Mouse (Mus musculus) liver, embryonic 15.5 days (tissue): Measurements from ENCODE around the gene Harbi1. TPM values are rescaled to one million over a fixed set of nuclear protein-coding genes. Genes with fewer than 3 reads are reported as not detected.

ENCODE experiments used
- ATAC-seq: fragments of 200-750 bp; cut with Nextera tagmentation; 2 replicates; pipeline ENCODE4 v1.8.0; 2017; ENCODE audit warnings: moderate number of reproducible peaks, mild to moderate bottlenecking, moderate library complexity; ENCODE audit not compliant: insufficient read depth
- H3K27ac ChIP-seq: fragments of 300-500 bp; sonication (generic); replicated peaks from 2 replicates; pipeline ENCODE4 v1.5.1; 2015; ENCODE audit warnings: mild to moderate bottlenecking, inconsistent platforms
- H3K27me3 ChIP-seq: fragments of 300-500 bp; sonication (generic); 2 replicates; pipeline ENCODE4 v1.6.1; 2015; ENCODE audit warnings: mild to moderate bottlenecking, inconsistent platforms
- H3K36me3 ChIP-seq: fragments of 300-500 bp; sonication (generic); replicated peaks from 2 replicates; pipeline ENCODE4 v1.6.1; 2015; ENCODE audit warnings: moderate library complexity, mild to moderate bottlenecking, inconsistent platforms
- H3K4me1 ChIP-seq: fragments of 300-500 bp; sonication (generic); replicated peaks from 2 replicates; pipeline ENCODE4 v1.6.1; 2015; ENCODE audit warnings: inconsistent platforms
- H3K4me2 ChIP-seq: fragments of 300-500 bp; sonication (generic); 2 replicates; pipeline ENCODE4 v1.6.1; 2015; ENCODE audit warnings: moderate library complexity, mild to moderate bottlenecking, inconsistent platforms
- H3K4me3 ChIP-seq: fragments of 300-500 bp; sonication (generic); replicated peaks from 2 replicates; pipeline ENCODE4 v1.5.1; 2015; ENCODE audit warnings: mild to moderate bottlenecking, inconsistent platforms
- H3K9ac ChIP-seq: fragments of 300-500 bp; sonication (generic); 2 replicates; pipeline ENCODE4 v1.6.1; 2015; ENCODE audit warnings: moderate library complexity, mild to moderate bottlenecking, inconsistent platforms
- H3K9me3 ChIP-seq: fragments of 300-500 bp; sonication (generic); replicated peaks from 2 replicates; pipeline ENCODE4 v1.6.1; 2016; ENCODE audit warnings: inconsistent platforms
- whole genome bisulfite sequencing: fragments of 180-500 bp; shearing (Covaris S2); methylation state at CpG from one replicate; pipeline ENCODE4 v1.1.7; 2015; ENCODE audit warnings: mixed read lengths; ENCODE audit not compliant: insufficient replicate concordance; 5-methylcytosine and 5-hydroxymethylcytosine counted together
- polyA plus RNA-seq: library from polyadenylated mRNA; unstranded; fragments of >200 nt; fragmentation: Nextera tagmentation; extraction: Ambion mirVana; gene quantifications from 2 replicates; pipeline ENCODE4 v1.2.1, GENCODE M21; 2015

Gene Harbi1
- polyA plus RNA-seq, result 6.7 and 8.3 TPM in 2 replicates

DNA sequence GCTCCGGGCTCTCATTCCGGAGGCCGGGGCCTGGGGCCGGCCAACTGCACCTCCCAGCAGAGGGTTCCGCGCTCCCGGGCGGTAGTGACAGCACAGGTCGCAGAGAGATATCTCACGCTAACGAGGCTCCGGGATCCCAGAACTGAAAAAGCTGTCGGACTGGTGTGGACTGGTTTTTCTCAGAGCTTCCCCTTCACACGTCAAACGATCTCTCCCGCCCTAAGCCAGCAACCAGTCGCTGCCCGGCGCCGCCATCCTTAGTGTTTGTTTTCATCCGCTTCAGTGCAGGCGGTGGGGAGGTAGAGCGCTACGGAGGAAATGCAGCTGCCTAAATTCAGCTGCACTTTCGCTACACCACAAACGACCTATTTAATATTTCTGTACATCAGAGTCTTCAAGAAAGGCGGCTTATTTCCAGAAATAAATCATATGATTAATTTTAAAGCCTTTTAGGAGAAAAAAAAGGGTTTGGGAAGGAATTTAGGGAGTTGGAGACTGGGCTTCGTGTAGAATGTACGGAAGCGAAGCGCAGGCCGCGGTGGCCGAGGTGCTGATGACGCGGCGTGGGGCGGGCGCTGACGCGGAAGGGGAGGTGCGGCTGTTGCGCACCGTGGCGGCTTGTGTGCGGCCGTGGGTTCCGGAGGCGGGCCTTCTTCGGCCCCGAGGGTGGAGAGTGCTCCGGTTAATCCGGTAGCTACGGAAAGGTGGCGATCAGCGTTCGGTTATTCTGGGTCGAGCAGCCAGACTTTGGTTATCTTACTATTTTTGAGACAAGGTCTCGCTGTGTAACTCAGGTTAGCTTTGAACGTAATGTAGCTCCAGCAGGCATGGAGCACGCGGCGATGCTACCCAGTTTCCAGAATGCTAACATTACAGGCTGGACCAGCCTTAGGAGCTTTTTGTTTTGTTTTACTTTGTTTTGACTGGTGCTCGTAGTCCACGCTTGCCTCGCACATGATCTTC lies at the start of gene Harbi1, which contains the start of gene Atg13:
Gene Harbi1 (plus strand): TSS at position 581 of the 963 bp plus-strand sequence.
Gene Atg13 (minus strand): TSS at position 305 of the 963 bp plus-strand sequence.
- Histone ChIP-seq H3K36me3 (no peaks in the 10 kb centered on the region), H3K27ac (peak within 1 kb of the TSS; percentile 89), H3K9ac (peak within 1 kb of the TSS; percentile 78), H3K27me3 (no peaks in the 10 kb centered on the region), H3K9me3 (no peaks in the 10 kb centered on the region), H3K4me1 (peaks cover 29% of the 10 kb centered on the region), H3K4me2 (peak within 1 kb of the TSS; percentile 79), H3K4me3 (peak within 1 kb of the TSS; percentile 94)
- WGBS, result under 1% methylated on average over 66 of the region's 66 CpGs
- peak; percentile 99 for ATAC-seq

DNA sequence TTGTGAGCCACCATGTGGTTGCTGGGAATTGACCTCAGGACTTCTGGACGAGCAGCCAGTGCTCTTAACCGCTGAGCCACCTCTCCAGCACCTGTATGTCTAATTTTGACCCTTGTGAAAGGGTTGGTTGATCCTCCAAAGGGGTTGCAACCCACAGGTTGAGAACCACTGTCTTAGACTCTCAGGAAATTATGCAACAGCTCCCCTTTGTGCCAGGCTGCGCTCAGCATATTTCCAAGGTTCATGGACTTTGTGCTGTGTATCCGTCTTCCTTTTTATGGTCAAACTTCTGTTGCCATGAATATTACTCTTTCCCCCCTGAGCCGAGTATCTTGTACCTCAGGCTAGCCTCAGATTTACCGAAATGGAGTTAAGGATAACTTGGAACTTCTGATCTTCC lies 49.7 kb upstream of the Harbi1 start:
- Histone ChIP-seq H3K4me2 (no peak overlapping the region), H3K9me3 (no peaks in the 10 kb centered on the region), H3K4me3 (no peak overlapping the region), H3K27me3 (no peaks in the 10 kb centered on the region), H3K36me3 (peaks cover 84% of the 10 kb centered on the region), H3K9ac (no peak overlapping the region), H3K27ac (no peak overlapping the region), H3K4me1 (no peaks in the 10 kb centered on the region)
- WGBS, result 70% methylated on average over 6 of the region's 6 CpGs
- no peak for ATAC-seq

DNA sequence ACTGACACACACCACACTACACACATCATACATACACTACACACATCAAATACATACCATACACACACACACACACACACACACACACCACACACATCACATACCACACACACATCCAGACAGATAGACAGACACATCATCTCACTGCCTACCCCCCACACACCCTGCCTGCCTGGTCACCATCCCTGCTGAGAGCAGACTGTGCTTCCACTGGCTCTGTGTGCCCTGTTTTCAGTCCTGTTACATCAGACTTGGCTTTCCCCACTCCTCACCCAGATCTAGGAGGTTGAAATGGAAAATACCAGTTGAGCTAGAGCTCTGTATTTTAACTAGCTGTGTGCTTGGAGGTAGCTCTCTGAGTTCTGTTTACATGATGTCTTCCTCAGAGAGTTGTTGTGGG lies 45.9 kb upstream of the Harbi1 start:
- Histone ChIP-seq H3K36me3 (peaks cover 81% of the 10 kb centered on the region), H3K9ac (no peak overlapping the region), H3K4me3 (no peak overlapping the region), H3K27me3 (no peaks in the 10 kb centered on the region), H3K4me1 (no peaks in the 10 kb centered on the region), H3K9me3 (no peaks in the 10 kb centered on the region), H3K4me2 (no peak overlapping the region), H3K27ac (no peak overlapping the region)
- ATAC-seq, result no peak; the same call in 1 of the 2 replicates

DNA sequence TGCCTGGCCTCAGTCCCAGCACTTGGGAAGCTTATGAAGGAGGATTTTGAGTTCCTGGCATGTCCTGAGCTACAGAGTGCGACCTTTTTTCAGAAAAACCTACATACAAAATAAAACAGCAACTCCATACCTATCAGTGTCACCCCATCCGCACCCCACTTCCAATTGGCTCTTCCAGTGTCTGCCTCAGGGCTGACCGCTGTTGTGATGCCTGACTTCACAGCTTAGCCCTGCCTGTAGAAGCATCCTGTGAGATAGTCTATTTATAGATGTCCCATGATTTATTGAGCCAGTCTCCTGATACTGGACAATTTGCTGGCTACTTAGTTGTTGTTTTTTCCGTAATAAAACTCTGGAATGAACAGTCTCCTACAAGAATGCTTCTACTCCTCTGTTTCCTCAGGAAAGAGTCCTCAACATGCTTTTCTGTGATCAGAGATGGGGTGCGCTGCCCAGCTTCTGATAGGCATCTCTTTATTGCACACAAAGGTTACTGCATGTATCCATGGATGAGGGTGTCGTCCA lies 44.2 kb upstream of the Harbi1 start:
- no peak overlapping the region for H3K9ac ChIP-seq
- H3K36me3 ChIP-seq, result peaks cover 88% of the 10 kb centered on the region
- no peak for ATAC-seq

DNA sequence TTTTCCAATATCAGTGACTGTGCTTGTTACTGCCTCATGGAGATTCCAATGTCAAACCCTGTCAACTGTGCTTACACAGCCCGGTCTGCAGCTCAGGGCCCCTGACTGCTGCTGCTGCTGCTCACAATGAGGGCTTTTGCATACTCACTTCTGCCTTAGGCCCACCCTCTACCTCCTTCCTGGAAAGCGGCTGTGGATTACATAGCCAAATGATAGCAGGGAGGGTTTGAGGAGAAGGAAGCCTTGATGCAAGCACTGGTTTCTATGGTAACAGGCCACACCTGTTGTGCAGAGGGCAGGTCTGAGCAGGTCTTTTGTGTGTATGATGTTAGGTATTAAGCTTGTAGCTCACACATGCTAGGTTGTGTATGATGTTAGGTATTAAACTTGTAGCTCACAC lies 42.9 kb upstream of the Harbi1 start:
- H3K36me3 ChIP-seq, result peaks cover 89% of the 10 kb centered on the region

More for the DNA sequence above, 44.2 kb upstream of the Harbi1 start:
- Histone ChIP-seq H3K4me3 (no peak overlapping the region), H3K4me2 (no peak overlapping the region), H3K4me1 (no peaks in the 10 kb centered on the region), H3K27ac (no peak overlapping the region), H3K9me3 (no peaks in the 10 kb centered on the region), H3K27me3 (no peaks in the 10 kb centered on the region)
- 81% methylated on average over 6 of the region's 6 CpGs for WGBS

DNA sequence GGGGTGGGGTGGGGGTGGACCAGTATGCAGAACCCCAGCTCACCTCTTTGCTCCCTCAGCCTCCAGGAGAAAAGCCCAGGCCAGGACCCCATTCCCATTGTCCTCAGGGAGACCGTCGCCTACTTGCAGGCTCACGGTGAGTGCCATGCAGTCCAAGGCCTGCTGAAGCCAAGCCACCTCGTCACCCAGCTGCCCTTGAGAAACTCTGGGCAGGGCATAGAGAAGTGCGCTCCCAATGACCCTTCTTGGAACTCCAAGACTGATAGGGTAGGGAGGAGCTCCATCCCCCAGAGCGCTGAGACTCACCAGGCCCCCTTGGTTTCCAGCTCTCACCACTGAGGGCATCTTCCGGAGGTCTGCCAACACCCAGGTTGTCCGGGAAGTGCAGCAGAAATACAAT lies 41.3 kb upstream of the Harbi1 start:
- Histone ChIP-seq H3K4me1 (no peaks in the 10 kb centered on the region), H3K36me3 (peaks cover 88% of the 10 kb centered on the region), H3K9me3 (no peaks in the 10 kb centered on the region), H3K9ac (no peak overlapping the region), H3K4me2 (no peak overlapping the region), H3K27ac (no peak overlapping the region), H3K27me3 (no peaks in the 10 kb centered on the region), H3K4me3 (no peak overlapping the region)
- no peak for ATAC-seq
- WGBS, result 83% methylated on average over 8 of the region's 8 CpGs

More for the DNA sequence above, 42.9 kb upstream of the Harbi1 start:
- Histone ChIP-seq H3K4me2 (no peak overlapping the region), H3K4me1 (no peaks in the 10 kb centered on the region), H3K27ac (no peak overlapping the region), H3K27me3 (no peaks in the 10 kb centered on the region), H3K9ac (no peak overlapping the region), H3K4me3 (no peak overlapping the region), H3K9me3 (no peaks in the 10 kb centered on the region)
- 82% methylated on average over 2 of the region's 2 CpGs for WGBS
- no peak for ATAC-seq

DNA sequence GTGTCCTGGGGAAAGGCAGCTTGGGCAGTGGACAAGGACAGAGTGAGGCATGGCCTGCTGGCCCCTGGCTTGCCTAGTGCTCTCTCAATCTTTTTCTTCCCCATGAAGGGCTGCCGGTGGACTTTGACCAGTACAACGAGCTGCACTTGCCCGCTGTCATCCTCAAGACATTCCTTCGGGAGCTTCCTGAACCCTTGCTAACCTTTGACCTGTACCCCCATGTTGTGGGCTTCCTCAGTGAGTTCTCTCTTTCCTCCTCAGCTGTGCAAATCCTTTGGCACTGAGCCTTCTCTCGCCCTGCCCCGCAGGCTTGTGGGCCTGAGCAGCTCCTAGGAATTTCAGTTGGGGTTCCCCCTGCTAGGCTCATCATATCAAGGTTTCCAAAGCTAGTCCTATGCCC lies 40.6 kb upstream of the Harbi1 start:
- H3K4me1 ChIP-seq, result no peaks in the 10 kb centered on the region
- H3K4me3 ChIP-seq, result no peak overlapping the region
- H3K36me3 ChIP-seq, result peaks cover 89% of the 10 kb centered on the region
- WGBS, result 74% methylated on average over 6 of the region's 6 CpGs
- ATAC-seq, result no peak
- no peak overlapping the region for H3K9ac ChIP-seq
- H3K27me3 ChIP-seq, result no peaks in the 10 kb centered on the region
- no peaks in the 10 kb centered on the region for H3K9me3 ChIP-seq
- H3K4me2 ChIP-seq, result no peak overlapping the region
- H3K27ac ChIP-seq, result no peak overlapping the region

DNA sequence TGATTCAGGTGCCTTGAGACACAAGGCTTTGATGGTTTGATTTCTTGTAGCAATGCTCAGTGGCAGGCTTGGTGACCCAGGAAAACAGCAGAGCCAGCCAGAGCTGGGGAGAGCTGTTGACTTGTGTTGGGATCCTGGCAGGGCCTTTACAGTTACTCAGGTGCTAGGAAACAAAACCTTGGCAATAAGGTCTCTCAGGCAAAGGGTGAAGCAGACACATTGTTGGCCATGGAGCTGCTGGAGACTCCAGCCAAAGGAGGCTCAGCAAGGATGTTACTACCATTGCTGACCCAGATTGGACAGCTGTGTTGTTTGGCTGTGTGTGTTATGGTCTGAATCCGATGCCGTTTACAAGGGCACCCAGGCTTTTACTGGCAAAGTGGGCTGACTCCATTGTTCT lies 37.1 kb upstream of the Harbi1 start:
- 73% methylated on average over 2 of the region's 2 CpGs for WGBS
- Histone ChIP-seq H3K36me3 (peaks cover 96% of the 10 kb centered on the region), H3K9ac (no peak overlapping the region), H3K27ac (no peak overlapping the region), H3K4me2 (no peak overlapping the region), H3K4me3 (no peak overlapping the region), H3K4me1 (no peaks in the 10 kb centered on the region), H3K27me3 (no peaks in the 10 kb centered on the region), H3K9me3 (no peaks in the 10 kb centered on the region)
- ATAC-seq, result no peak

DNA sequence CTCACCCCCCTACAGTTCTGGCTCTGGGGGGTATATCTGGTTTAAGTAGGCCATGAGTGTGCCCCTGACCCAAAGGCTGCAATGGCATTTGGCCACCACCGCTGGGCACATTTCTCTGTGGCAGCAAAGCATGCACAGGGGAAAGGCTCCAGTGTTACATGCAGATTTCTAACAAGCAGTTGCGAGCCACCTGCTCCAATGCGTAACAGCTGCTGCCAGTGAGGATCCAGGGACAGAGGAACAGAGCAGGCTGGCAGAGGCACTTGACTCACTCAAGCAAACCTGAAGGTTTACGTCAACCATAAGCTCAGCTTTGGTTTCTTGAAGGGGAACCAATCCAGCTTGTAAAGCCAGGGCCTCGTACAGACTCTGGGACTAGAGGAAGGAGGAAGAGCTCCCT lies 35.8 kb upstream of the Harbi1 start:
- no peak overlapping the region for H3K4me3 ChIP-seq
- H3K4me1 ChIP-seq, result no peaks in the 10 kb centered on the region
- no peak overlapping the region for H3K9ac ChIP-seq
- ATAC-seq, result no peak
- peaks cover 94% of the 10 kb centered on the region for H3K36me3 ChIP-seq
- H3K27me3 ChIP-seq, result no peaks in the 10 kb centered on the region
- no peak overlapping the region for H3K27ac ChIP-seq
- no peaks in the 10 kb centered on the region for H3K9me3 ChIP-seq
- WGBS, result 85% methylated on average over 5 of the region's 5 CpGs
- H3K4me2 ChIP-seq, result no peak overlapping the region

DNA sequence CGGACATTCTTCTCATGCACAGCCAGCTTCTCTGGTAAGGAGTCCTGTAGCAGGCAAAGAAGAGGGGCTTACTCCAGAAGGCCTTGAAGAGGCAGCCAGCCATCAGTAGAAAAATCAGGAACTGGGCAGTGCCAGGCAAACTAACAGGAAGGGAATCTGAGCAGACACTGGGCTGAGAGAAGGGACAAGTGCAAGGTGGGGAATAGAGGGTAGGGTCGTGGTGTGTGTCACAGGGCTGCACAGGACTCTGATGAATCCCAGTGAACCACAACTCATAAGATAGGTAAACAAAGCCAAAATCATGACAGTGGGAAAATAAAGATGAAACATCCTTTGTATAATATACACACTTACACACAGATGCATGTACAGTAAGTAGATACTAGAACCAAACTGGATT lies 34.2 kb upstream of the Harbi1 start:
- H3K4me1 ChIP-seq, result no peaks in the 10 kb centered on the region
- H3K9ac ChIP-seq, result no peak overlapping the region
- no peaks in the 10 kb centered on the region for H3K9me3 ChIP-seq
- H3K36me3 ChIP-seq, result peaks cover 95% of the 10 kb centered on the region
- no peak overlapping the region for H3K27ac ChIP-seq
- H3K4me3 ChIP-seq, result no peak overlapping the region
- no peaks in the 10 kb centered on the region for H3K27me3 ChIP-seq
- H3K4me2 ChIP-seq, result no peak overlapping the region
- 63% methylated on average over 2 of the region's 2 CpGs for WGBS
- ATAC-seq, result no peak

DNA sequence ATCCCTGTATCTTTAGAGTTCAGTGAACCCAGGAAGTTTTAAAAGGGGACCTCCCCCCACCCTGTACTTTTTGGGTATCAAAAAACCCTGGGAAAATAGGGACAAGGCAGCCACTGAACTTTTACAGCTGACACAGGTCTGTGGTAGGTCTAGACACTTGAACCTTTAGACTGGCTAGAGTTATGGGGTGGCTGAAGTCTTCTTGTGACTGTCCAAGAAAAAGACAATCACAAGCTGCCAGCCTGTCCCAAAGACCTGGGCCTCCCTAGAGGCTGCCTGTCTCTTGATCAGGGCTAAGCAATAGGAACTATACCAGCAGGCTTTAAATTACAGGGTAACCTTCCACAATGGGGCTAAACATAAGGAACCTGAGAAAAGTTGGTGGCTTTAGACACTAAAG lies 33.7 kb upstream of the Harbi1 start:
- H3K4me1 ChIP-seq, result no peaks in the 10 kb centered on the region
- no peak overlapping the region for H3K9ac ChIP-seq
- no peak overlapping the region for H3K27ac ChIP-seq
- peaks cover 94% of the 10 kb centered on the region for H3K36me3 ChIP-seq
- H3K27me3 ChIP-seq, result no peaks in the 10 kb centered on the region
- H3K4me2 ChIP-seq, result no peak overlapping the region
- no peak overlapping the region for H3K4me3 ChIP-seq
- ATAC-seq, result no peak
- no peaks in the 10 kb centered on the region for H3K9me3 ChIP-seq
